Mouse (Mus musculus) common myeloid progenitor, adult 5-6 weeks (primary cell): ENCODE results near the gene Zswim1. TPM values are rescaled to one million over a fixed set of nuclear protein-coding genes. Genes with fewer than 3 reads are reported as not detected.

Experiments used
- ATAC-seq: replicated peaks from 2 replicates; pipeline ENCODE4 v1.8.0; 2016; ENCODE audit warnings: low read depth, mild to moderate bottlenecking, moderate TSS enrichment, inconsistent platforms; ENCODE audit not compliant: poor library complexity, severe bottlenecking
- total RNA-seq: library from RNA; stranded (forward); fragments of 200-1000, 187-1606 nt; gene quantifications from 2 replicates; pipeline ENCODE4 v1.2.3, GENCODE M21; 2017

The Zswim1 gene
- total RNA-seq, result 3.5 and 5.4 TPM in 2 replicates

GRCm38 (mm10) chr2:164822636-164823165 lies at the start of gene Zswim1:
TSS of gene Zswim1 (plus strand) at chr2:164822686.
- peak; percentile 99 for ATAC-seq

GRCm38 (mm10) chr2:164773229-164773988 lies 49.1 kb upstream of the Zswim1 start:
- ATAC-seq, result no peak

- no peak for ATAC-seq
Observed at GRCm38 (mm10) chr2:164773989-164774364, 48.5 kb upstream of the Zswim1 start.

- ATAC-seq, result no peak
Observed at GRCm38 (mm10) chr2:164776130-164776529, 46.4 kb upstream of the Zswim1 start.

GRCm38 (mm10) chr2:164776801-164777200 lies 45.7 kb upstream of the Zswim1 start:
- ATAC-seq, result no peak

- no peak for ATAC-seq
Observed at GRCm38 (mm10) chr2:164777246-164778014, 45.1 kb upstream of the Zswim1 start.

GRCm38 (mm10) chr2:164778015-164778287 lies 44.5 kb upstream of the Zswim1 start:
- ATAC-seq, result no peak

GRCm38 (mm10) chr2:164778809-164779208 lies 43.7 kb upstream of the Zswim1 start:
- ATAC-seq, result no peak

GRCm38 (mm10) chr2:164779481-164780086 lies 42.9 kb upstream of the Zswim1 start, which contains the start of gene Tnnc2:
TSS of gene Tnnc2 (minus strand) at chr2:164779967.
- no peak for ATAC-seq

- ATAC-seq, result no peak
Observed at GRCm38 (mm10) chr2:164781876-164782275, 40.6 kb upstream of the Zswim1 start.

GRCm38 (mm10) chr2:164783926-164784581 lies 38.4 kb upstream of the Zswim1 start:
- no peak for ATAC-seq

GRCm38 (mm10) chr2:164784869-164785420 lies 37.5 kb upstream of the Zswim1 start:
- no peak for ATAC-seq

GRCm38 (mm10) chr2:164785481-164786387 lies 36.8 kb upstream of the Zswim1 start, which contains the start of gene Snx21:
TSS of gene Snx21 (plus strand) at chr2:164785823.
- ATAC-seq, result peak; percentile 42

- no peak for ATAC-seq
Observed at GRCm38 (mm10) chr2:164786388-164786885, 36.0 kb upstream of the Zswim1 start.

GRCm38 (mm10) chr2:164787032-164787431 lies 35.5 kb upstream of the Zswim1 start:
- peak; percentile 51 for ATAC-seq

GRCm38 (mm10) chr2:164787779-164788178 lies 34.7 kb upstream of the Zswim1 start:
- ATAC-seq, result no peak

- no peak for ATAC-seq
Observed at GRCm38 (mm10) chr2:164788411-164788810, 34.1 kb upstream of the Zswim1 start.

- ATAC-seq, result no peak
Observed at GRCm38 (mm10) chr2:164790451-164790850, 32.0 kb upstream of the Zswim1 start.

- ATAC-seq, result no peak
Observed at GRCm38 (mm10) chr2:164791841-164792261, 30.6 kb upstream of the Zswim1 start.
